Mouse (Mus musculus) embryo, embryonic 10.5 days (tissue): Measurements from ENCODE around the gene Scaper.
A peak's percentile ranks its signal among the peaks of the same experiment; 100 is the strongest.

Experiments used
- DNase-seq: peaks from one replicate; pipeline ENCODE4 v3.0.0-alpha.2; 2015; ENCODE audit warnings: low spot score

The Scaper gene

DNA sequence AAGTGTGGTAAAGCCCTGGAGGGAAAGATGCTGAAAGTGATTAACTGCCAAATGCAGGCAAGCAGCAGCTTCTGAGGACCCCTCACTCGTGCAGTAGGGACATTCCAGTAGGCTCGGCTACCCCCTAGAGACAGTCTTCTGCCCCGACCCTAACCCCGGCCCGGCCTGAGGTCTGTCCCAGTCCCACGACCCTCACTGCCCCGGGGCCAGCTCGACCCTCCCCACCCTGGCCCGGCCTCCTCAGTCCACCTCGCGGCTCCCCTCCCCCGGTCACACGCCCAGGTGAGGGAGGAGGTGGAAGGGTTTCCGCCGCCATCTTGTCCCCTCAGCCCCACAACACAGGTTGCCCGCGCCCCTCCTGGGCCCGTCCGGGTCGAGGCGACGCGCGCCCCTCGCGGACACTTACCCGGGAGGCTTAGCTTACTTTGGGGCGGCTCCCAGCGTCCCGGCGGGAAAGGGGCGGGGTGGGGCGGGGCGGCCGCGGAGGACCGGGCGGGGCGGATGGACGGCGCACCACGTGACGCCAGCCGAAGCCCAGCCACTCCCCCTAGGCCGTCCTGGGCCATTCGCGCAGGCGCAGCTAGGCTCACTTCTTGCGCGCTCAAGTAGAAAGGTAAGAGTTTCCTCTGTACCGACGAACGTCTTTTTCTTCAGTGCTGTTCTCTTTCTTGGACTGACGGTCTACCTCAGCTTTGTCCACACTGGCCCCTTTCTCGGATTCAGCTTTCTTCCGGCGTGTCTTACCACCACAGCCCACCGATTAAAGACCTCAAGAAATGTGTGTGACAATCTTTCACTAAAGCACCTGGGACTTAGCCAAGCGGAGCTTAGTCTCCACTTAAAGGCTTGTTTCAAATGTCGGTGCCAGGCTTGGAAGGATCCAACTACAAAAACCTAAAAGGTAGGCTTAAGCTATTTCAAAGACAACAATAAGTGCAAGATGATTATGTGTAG is at the start of gene Scaper:
Gene Scaper, minus strand, starts transcription at position 456 of the 954 bp plus-strand sequence.
- peak; percentile 95 for DNase-seq

DNA sequence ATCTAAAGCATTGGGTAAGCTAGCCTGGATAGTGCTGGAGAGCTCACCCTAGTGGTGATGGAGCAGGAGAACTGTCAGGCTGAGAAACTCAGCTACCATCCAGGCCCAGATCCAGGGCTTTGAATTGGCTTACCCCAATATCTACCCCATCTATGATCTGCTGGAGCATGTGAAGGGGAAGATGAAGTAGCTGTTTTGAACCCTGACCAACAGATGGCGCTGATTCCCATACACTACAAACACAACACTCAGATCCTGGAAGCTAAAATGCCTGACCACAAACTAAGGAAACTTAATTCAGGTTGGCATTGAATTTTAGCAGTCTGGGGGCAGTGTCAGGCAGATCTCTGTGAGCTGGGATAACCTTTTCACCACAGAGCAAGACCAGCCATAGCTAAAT is 8.9 kb upstream of the Scaper start:
- peak; percentile 32 for DNase-seq

DNA sequence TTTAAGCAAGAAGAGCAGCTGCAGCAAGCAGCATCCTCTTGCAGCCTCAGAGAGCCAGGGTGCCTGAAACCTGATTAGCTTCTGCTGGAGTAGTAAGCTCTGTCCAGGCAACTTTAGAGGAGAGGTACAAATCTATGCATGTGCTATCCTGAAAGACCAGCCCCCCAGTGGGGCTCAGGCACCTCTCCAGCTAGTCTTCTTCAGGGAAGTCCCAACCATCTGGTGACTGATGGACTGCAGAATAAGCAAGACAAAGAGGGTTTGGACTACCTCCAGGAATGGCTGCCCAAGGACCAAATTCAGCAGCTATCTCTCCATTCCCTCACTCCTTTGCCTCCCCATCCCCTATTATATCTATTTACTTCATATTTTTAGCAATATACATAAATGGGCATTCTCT is 3.4 kb upstream of the Scaper start:
- DNase-seq: no peak

DNA sequence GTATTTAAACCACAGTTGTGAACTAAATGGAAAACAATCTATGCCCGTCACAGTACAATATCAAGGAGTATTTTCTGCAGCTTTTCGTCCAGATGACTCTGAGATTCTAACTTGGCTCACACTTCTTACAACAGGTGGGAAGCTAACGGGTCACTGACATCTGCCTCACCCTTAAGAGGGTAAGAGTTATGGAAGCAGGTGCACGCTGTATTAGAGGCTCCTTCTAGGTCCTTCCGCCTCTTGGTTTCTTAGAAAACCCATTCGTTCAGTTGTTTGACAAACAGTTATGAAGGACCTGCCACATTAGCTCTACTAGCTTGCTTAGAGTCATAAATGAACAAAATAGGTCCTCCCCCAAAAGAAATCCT is 683 bp upstream of the Scaper start:
- no peak for DNase-seq

DNA sequence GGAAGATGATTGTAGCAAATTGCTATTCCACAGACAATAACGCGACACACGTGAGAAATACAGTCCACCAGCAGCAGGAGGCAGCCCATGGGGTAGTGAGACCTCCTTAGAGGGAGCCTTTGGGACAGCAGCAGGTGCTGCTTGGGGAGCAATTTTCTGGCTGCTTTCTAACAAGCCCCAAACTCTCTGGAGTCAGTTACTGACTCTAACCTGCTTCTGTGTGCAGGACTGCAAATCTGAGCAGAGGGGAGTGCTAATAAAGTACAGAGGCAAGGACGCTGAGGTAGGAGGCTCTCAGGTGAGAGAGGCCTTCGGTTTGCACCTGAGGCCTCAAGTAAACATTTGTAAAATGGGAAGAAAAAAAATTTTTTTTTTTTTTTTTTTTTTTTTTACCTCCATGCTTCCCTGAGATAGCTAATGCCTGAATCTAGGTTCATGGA is 675 bp downstream of the Scaper start:
- DNase-seq: peak; percentile 21

DNA sequence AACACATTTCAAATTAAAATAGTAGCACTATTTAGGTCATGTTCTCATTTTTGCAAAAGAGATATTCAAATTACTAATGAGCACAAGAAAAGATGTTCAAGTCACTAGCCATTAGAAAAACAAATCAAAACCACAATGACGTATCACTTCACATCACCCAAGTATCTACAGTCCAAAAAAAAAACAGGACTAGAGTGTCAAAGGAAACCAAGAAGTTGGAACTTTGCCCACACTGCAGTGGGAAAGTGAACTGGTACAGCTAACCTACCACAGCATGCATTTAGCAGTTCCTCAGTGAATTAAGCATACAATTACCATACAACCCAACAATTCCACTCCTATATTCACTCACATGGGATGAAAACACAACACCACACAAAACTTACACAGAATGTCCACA is 5.4 kb downstream of the Scaper start:
- DNase-seq: no peak

DNA sequence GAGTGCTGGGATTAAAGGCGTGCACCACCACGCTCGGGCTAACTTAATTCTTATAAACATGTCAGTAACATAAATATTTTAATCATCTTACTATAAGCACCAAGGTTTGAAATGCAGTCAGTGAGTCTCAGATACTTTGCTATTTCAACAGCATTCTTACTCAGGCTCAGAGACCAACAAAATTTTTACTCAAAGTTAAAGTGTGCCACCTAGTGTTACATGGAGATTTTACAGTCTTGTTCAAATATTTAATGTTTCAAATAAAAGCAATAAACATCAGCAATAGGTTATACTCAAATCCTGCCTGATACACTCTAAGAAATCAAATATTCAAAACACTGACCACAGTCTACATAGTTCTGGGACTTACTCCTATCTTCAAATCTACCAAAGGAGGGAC is 19.3 kb downstream of the Scaper start:
- peak; percentile 81 for DNase-seq

DNA sequence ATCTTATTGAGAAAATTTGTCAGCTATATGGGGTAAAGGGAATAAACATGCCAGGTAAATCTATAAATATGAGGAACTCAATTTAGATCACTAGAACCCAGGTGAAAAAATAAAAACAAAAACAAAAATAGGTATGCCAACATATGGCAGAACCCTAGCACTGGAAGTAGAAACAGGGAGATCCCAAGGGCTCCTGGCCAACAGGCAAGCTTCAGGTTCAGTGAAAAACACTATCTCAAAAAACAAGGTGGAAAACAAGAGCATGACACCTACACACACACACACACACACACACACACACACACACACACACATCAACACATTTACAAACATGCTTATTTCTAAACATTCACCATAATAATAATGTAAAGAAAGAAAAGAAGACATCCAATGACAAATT is 21.2 kb downstream of the Scaper start:
- DNase-seq: no peak

DNA sequence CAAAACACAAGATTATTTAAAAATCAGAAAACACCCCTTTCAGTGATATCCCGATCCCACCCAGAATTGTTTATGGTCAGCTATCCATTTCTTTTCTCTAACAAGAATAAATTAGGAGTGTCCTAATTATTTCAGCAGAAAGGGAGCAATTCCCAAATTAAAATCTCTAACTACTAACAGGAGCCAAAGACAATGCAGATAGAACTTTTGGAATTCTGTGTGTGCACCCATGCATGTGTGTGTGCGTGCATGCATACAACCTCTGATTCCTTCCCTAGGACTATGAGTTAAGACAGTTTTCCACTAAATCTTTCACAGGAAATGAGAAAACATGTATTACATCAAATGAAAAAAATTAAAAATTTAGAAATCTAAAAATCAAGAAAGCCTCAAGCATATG is 26.4 kb downstream of the Scaper start:
- DNase-seq: no peak

DNA sequence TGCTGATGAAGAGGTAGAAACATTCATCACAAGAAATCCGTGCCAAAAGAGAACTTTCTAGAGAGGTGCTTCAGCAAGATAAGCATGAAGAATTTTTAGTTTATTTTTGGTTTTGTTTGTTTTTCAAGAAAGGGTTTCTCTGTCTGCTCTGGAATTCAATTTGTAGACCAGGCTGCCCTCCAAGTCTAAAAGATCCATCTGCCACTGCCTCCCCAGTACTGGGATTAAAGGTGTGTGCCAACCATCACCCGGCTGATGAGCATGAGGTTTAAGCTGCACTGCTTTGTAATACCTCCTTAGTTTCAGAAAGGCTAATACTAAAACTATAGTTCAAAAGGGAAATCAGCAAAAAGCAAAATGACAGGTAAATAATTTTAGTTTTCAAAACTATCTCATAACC is 35.0 kb downstream of the Scaper start:
- DNase-seq: no peak

DNA sequence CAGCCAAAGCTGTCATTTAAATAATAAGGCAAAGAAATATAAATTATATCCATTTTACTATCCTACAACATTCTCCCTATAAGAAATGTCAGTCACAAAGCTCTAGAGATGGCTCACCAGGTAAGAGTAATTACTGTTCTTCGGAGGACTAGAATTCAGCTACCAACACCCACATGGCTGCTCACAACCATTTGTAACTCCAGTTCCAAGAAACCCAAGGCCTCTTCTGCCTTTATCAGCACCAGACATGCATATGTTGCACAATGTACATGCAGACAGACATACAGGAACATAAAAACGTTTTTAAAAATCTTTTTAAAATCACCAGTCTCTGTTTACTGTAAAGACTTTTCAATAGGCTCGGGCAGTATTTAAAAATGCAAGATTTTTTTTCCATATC is 36.3 kb downstream of the Scaper start:
- DNase-seq: no peak

DNA sequence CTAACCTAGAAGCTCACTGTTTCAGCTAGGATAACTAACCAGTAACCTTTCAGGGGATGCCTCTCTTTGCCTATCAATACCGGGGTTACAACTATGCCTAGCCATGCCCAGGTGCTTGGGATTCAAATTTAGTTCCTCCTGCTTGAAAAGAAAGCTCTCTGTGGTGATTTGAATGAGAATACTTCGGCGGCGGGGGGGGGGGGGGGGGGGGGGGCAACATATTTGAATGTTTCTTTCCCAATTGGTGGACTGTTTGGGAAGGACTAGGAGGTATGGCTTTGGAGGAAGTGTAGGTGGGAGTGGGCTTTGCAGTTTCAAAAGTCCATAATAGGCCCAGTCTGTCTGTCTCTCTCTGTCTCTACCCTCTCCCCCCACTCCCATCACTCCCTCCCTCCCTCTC is 37.4 kb downstream of the Scaper start:
- no peak for DNase-seq

DNA sequence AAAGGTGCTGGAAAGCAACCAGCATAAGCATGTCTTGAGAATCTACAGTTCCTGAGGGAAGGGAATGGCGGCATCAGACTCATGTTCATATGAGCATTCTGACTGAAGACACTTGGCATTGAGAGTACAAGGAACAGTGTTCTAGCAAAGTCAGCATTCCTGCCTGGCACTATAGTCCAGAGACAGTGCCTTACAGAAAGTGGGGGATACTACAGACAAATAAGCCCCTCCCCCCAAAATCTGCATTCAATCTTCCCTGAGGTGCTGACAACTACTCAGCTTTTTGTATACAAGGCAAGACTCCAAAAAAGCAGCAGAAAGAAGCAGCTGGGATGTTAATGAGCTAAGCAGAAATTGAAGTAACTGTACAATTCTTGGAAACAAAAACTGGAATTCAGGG is 59.9 kb downstream of the Scaper start:
- no peak for DNase-seq

DNA sequence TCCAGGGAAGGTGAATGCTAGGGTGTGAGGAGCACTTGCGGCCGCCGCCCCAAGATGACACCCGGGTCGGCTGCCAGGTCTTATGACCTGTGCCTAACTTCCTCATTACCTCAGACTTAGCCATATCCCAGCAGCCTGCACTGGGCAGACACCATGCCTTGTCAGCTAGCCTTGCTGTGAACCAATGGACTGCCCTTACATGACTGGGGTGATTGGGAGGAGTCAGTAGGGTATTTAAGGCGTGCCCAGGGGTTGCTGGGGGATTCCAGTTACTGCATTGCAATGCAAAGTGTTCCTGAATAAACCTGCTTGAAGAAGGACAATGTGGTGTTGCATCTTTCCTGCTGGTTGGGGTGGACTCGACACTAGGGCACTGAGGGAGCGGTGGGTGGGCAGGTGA is 148.5 kb downstream of the Scaper start:
- no peak for DNase-seq

DNA sequence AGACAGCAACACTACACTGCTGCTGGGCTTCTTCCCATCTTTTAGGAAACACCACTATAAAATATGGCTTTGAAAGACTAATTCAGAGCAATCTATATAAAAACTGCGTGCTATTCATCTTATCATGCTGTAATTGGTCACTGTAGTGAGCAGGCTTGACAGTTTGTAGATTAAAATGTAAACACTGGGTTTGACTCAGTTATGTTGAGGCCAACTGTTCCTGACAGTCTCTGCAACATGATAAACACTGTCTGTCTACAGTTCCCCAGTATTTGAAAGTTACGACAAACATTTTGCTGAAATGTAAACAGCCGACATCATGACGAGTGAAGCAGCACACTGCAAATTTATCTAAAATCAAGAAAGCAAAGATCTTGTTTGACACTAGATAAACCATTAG is 225.9 kb downstream of the Scaper start:
- DNase-seq: no peak

DNA sequence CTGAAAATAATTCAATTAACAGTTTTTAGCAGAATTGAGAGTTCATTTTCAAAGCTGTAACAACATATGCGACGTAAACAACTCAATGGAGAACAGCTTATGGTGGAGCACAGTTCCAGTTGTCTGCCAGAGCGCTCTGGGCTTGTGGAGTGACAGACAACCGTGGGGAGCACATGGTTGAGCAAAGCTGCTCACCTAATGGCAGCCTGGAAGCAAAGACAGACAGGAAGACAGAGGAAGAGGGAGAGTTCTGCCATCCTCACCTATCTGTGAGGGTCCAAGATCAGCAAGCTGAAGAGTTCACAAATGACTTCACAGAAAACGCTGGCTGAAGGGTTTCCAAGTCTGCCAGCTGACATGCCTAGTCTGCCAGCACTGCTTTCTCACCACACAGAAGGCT is 227.4 kb downstream of the Scaper start:
- no peak for DNase-seq

DNA sequence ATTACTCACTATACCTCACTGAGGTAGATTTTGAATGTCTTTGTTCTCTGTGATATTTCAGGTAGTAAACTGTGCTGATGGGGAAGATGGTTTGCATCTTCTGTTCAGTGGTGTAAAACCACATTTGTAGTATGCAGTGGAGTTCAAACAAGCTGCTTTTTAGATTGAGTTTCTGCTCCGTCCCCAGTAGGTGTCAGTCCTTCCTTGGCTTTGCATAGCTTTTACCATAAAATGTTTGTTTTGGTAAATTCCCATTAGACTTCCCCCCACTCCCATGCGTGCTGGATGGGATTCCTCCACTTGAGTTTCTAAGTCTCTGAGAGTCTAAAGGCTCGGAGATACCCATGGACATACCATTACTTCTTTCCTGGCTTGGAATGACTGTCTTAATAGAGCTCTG is 231.3 kb downstream of the Scaper start:
- DNase-seq: no peak

DNA sequence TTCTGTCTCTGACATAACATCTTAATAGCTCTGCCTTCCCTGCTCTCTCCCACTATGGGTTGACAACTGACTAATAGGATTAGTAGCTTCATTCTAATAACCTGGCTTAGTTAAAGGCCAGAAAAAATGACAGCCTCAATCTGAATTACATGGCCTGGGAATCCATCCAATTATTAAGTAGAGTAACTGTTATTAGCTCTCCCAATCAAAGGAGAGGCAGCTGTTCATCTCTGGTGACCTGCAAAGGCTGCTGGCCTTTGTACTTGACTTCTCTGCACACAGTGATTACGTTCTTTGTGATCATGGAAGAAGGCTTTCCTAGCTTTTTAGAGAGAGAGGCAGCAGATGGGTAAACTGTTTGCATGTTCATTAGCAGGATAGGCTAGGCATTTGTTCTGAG is 242.6 kb downstream of the Scaper start:
- DNase-seq: no peak

DNA sequence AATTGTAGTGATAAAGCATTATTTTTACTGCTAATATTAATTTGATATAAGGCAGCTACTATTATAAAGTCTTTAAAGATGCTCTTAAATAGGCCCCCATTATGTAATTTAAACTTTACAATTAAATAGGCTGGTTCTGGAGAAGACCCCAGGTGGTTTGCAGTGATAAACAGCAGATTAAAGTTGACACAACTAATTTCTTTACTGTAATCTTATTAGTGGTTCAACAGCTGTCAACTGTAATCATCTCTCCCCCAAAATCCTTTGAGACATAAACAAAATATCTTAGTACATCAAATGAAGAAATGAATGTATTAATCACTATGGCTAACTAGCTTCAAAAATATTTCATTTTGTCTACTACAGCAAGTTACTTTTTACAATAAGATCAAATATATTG is 260.8 kb downstream of the Scaper start:
- DNase-seq: no peak

DNA sequence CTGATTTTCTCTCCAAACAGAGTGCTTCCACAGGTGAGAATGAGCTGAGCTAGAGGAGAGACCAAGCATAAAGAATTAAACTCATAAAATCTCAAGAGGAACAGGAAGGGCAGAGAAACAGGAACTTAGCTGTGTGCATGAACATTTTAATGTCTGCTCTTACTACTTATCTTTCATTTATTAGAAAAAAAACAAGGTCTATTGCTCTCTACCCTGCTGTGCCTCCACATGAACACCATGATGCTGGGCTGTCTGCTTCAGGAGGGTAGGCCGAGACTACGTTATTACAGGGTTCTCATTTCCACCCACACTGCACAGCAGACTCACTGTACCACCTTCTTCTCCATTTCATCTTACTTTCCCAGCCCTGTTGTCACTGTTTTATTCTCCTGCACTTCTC is 291.5 kb downstream of the Scaper start:
- no peak for DNase-seq

DNA sequence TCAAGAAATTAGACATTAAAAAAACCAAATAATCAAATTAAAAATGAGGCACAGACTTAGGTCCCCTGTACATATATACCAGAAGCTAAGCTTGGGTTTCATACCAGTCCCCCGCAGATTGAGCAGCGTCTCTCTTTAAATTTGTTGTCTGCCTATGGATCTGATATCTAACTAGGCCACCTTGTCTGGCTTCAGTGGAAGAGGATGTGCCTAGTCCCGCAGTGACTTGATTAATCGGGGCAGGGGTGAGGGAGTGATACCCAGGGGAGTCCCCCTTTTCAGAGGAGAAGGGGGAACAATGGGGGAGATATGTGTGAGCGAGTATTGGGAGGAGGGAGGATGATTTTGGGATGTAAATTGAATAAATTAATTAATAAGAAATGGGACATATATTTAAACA is 310.9 kb downstream of the Scaper start:
- DNase-seq: no peak

DNA sequence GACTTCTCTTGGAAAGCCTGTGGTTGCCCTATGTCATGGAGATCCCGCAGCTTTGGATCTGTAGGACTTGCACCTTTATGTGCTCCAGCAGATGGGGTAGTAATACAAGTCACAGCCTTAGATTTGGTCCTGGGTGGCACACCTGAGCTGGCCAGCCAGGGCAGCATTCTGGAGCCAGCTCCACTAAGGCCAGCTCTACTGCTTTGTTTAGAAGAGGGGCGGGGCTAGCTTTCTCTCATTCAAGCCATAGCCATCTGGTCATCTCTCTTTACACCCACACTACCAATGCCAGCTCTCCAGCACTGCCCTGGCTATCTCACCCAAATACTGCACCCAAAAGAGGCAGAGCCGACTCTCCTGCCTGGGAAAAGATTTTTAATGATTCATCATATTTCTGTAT is 323.2 kb downstream of the Scaper start:
- DNase-seq: no peak

DNA sequence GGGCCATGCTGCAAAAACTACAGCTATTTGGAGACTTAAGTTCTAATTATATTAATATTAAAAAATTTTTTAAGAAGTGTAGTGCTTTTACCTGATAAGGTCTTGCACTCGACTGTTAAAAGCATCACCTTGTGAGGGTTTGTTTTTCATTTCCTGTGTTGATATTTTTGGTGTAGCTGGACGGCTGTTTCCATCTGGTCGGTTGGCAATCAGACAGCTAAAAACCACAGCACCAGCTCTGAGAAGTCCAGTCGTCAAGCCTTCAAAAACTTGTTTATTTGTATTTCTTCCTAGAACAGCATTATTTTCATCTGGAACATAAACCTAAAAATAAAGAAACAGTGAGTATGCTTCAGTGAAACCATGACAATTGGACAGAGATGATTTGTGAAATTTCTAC is 328.2 kb downstream of the Scaper start:
- no peak for DNase-seq
